Mouse (Mus musculus): ENCODE data around the gene Aff4. TPM values are rescaled to one million over a fixed set of nuclear protein-coding genes. Genes with fewer than 3 reads are reported as not detected.

Gene Aff4
- polyA plus RNA-seq, 1 experiment: 18.7 TPM

DNA sequence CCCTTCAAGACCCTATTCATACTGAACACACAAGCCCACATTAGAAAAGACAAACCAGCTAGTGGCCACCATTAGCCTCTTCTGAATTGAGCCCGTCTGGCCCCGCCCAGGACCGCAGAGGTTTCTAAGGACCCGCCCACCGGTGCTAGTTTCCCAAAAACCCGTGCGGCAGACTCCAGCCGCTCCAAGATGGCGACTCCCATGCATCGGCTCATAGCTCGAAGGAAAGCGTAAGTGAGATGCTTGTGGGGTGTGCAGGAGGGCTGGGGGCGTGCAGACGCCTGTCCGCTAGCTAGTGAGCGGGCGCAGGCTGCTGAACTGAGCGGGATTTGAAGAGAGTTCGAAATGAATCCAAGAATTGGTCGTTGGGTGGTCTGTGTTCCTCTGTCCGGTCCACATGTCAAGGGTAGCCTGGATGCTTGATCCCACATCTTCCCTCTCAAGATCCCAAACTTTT, 26.1 kb upstream of the Aff4 start, which contains the start of gene Zcchc10:
Gene Zcchc10, plus strand, starts transcription at position 168 of the 457 bp plus-strand sequence.
- peak; percentile 40 for TF ChIP-seq POLR2A (IDR thresholded peaks at IDR 0.05; ENCODE audit: low read depth, low read length)
- TF ChIP-seq CTCF (conservative IDR thresholded peaks at IDR 0.05; ENCODE audit: insufficient read depth, insufficient read length, low read depth, low read length): no peak
- Histone ChIP-seq H3K36me3 (ENCODE audit: control insufficient read depth, insufficient read depth, low read length) (no peaks in the 10 kb centered on the region), H3K4me1 (ENCODE audit: control insufficient read depth, insufficient read depth, low read length) (no peaks in the 10 kb centered on the region), H3K27me3 (replicated peaks; ENCODE audit: control insufficient read depth, insufficient read depth, low read length) (no peaks in the 10 kb centered on the region), H3K4me3 (ENCODE audit: insufficient read depth, low read depth, low read length) (peak within 1 kb of the TSS; percentile 99), H3K27ac (ENCODE audit: insufficient read depth, low read depth, low read length) (0 out of 2 replicates have a peak within 1 kb of the TSS, but pooled peaks have one; percentile 42)
- DNase-seq: peak; percentile 94
- WGBS: under 1% methylated on average over 21 of the region's 21 CpGs

DNA sequence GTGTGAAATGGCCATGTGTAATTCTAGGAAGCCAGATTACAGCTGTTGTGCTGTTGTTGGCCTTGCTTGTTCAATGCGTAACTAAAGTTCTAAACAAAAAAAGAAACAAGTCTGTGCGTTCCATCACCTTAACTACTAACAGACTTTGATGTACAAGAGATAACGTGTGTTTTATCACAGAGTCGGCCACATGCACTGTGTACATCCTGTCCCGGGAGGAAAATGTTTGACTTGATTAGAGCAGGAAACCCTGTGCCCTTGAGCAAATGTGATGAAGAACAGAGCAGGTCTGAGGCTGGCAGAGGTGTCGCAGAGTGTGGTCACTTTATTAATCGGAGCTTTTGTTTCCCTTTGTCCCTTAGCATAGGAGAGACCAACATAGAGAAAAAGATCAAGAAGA, 20.3 kb upstream of the Aff4 start:
- Histone ChIP-seq H3K36me3 (ENCODE audit: control insufficient read depth, insufficient read depth, low read length) (no peaks in the 10 kb centered on the region; the same call in 1 of the 2 replicates), H3K4me1 (ENCODE audit: control insufficient read depth, insufficient read depth, low read length) (no peaks in the 10 kb centered on the region), H3K27ac (ENCODE audit: insufficient read depth, low read depth, low read length) (no peak overlapping the region), H3K27me3 (replicated peaks; ENCODE audit: control insufficient read depth, insufficient read depth, low read length) (no peaks in the 10 kb centered on the region), H3K4me3 (ENCODE audit: insufficient read depth, low read depth, low read length) (no peak overlapping the region)
- 80% methylated on average over 7 of the region's 7 CpGs for WGBS
- DNase-seq: no peak
- TF ChIP-seq POLR2A (IDR thresholded peaks at IDR 0.05; ENCODE audit: low read depth, low read length): no peak
- no peak for TF ChIP-seq CTCF (conservative IDR thresholded peaks at IDR 0.05; ENCODE audit: insufficient read depth, insufficient read length, low read depth, low read length)

DNA sequence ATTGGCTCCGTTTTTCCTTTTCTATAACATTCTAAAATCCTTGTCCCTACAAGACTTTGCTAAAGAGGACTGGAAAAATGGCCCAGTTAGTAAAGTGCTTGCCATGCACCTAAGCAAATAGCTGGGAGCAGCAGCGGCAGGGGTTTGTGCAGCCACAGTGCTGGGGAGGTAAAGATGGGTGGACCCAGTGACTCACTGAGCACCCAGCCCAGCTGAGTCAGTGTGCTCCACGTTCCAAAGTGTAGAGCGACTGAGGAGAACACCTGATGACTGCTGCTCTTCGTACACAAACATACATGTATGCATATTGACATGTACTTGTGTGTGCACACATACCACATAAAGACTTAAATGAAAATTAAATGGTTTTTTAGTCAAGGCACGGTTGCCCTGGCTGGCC, 19.5 kb upstream of the Aff4 start:
- no peak for DNase-seq
- Histone ChIP-seq H3K36me3 (ENCODE audit: control insufficient read depth, insufficient read depth, low read length) (no peaks in the 10 kb centered on the region; the same call in 1 of the 2 replicates), H3K27me3 (replicated peaks; ENCODE audit: control insufficient read depth, insufficient read depth, low read length) (no peaks in the 10 kb centered on the region), H3K4me1 (ENCODE audit: control insufficient read depth, insufficient read depth, low read length) (no peaks in the 10 kb centered on the region), H3K27ac (ENCODE audit: insufficient read depth, low read depth, low read length) (no peak overlapping the region), H3K4me3 (ENCODE audit: insufficient read depth, low read depth, low read length) (no peak overlapping the region)
- 97% methylated on average over 6 of the region's 6 CpGs for WGBS
- no peak for TF ChIP-seq POLR2A (IDR thresholded peaks at IDR 0.05; ENCODE audit: low read depth, low read length)
- TF ChIP-seq CTCF (conservative IDR thresholded peaks at IDR 0.05; ENCODE audit: insufficient read depth, insufficient read length, low read depth, low read length): no peak

DNA sequence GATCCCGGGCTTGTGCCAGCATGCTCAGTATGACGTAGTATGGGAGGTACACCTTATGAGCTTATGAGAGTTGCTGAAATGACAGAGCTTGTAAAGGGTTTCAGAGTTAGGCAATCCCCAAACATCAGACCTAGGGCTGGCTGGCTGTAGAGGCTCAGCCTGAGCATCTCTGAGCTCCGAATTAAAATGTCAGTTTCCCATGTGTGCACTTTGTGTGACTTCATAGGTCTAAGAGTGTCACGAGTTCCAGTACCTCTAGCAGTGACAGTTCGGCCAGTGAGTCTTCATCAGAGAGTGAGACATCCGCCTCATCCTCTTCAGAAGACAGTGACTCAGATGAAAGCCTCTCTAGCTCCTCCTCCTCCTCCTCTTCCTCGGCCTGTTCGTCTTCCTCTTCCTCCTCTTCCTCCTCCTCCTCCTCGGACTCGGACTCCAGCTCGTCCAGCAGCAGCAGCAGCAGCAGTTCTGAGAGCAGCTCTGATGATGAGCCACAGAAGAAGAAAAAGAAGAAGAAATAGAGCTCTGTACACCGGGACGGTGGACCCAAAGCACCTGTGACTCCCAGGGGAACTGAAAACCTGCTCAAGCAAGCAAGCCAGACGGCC, 18.5 kb upstream of the Aff4 start:
- DNase-seq: no peak
- Histone ChIP-seq H3K27me3 (replicated peaks; ENCODE audit: control insufficient read depth, insufficient read depth, low read length) (no peaks in the 10 kb centered on the region), H3K27ac (ENCODE audit: insufficient read depth, low read depth, low read length) (no peak overlapping the region), H3K4me1 (ENCODE audit: control insufficient read depth, insufficient read depth, low read length) (no peaks in the 10 kb centered on the region), H3K4me3 (ENCODE audit: insufficient read depth, low read depth, low read length) (no peak overlapping the region), H3K36me3 (ENCODE audit: control insufficient read depth, insufficient read depth, low read length) (no peaks in the 10 kb centered on the region; the same call in 1 of the 2 replicates)
- 88% methylated on average over 14 of the region's 14 CpGs for WGBS
- TF ChIP-seq CTCF (conservative IDR thresholded peaks at IDR 0.05; ENCODE audit: insufficient read depth, insufficient read length, low read depth, low read length) (no peak), POLR2A (IDR thresholded peaks at IDR 0.05; ENCODE audit: low read depth, low read length) (no peak)

DNA sequence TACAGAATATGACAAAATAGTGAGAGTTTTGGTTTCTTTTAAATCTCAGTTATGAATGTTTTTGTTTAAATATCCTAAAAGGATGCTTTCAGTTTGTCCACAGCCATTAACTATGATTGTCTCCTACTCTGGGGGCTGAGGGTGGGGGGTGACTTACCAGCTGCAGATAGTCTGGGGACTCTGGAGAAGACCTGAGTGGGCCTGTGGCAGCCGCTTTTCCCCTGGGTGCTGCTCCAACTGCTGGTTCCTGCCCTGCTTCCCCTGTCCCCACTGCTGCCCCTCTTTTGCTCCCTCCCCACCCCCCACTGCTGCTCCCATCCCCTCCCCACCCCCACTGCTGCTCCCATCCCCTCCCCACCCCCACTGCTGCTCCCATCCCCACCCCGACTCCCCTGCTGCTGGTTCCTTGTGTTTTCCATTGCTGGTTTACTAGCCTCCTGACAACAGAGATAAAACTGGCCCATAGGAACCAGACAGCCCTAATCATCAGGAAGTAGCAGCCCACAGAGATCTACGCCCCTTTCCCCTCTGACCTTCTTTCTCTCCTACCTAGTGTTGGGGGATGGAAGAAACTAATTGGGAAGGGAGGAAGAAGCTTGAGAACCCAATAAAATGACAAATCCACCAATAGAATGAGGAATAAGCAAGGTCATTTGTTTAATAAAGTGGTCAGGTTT, 15.0 kb upstream of the Aff4 start:
- DNase-seq: no peak
- no peak overlapping the region for H3K4me3 ChIP-seq (ENCODE audit: insufficient read depth, low read depth, low read length)

DNA sequence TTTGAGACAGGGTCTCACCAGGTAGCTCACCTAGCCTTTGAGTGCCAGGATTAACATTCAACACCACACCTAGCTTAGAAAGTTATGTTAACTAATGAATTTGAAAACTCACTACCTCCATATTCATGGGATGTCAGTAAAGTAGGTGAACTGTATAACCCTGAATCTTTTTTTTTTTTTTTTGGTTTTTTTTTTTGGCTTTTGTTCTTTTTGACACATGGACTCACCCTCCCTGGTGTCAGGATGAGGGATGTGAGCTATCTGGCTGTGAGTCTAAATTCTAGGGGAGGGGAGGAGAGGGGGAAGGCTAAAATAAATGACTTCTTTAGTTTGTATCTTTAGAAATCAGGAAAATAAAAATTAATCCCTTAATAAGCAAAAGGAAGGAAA, 14.5 kb upstream of the Aff4 start:
- Histone ChIP-seq H3K36me3 (ENCODE audit: control insufficient read depth, insufficient read depth, low read length) (no peaks in the 10 kb centered on the region; the same call in 1 of the 2 replicates), H3K4me3 (ENCODE audit: insufficient read depth, low read depth, low read length) (no peak overlapping the region), H3K27ac (ENCODE audit: insufficient read depth, low read depth, low read length) (no peak overlapping the region), H3K27me3 (replicated peaks; ENCODE audit: control insufficient read depth, insufficient read depth, low read length) (no peaks in the 10 kb centered on the region), H3K4me1 (ENCODE audit: control insufficient read depth, insufficient read depth, low read length) (no peaks in the 10 kb centered on the region)
- TF ChIP-seq CTCF (conservative IDR thresholded peaks at IDR 0.05; ENCODE audit: insufficient read depth, insufficient read length, low read depth, low read length): no peak
- TF ChIP-seq POLR2A (IDR thresholded peaks at IDR 0.05; ENCODE audit: low read depth, low read length): no peak
- no peak for DNase-seq

More for the DNA sequence above, 15.0 kb upstream of the Aff4 start:
- Histone ChIP-seq H3K27ac (ENCODE audit: insufficient read depth, low read depth, low read length) (no peak overlapping the region), H3K27me3 (replicated peaks; ENCODE audit: control insufficient read depth, insufficient read depth, low read length) (no peaks in the 10 kb centered on the region), H3K4me1 (ENCODE audit: control insufficient read depth, insufficient read depth, low read length) (no peaks in the 10 kb centered on the region), H3K36me3 (ENCODE audit: control insufficient read depth, insufficient read depth, low read length) (no peaks in the 10 kb centered on the region; the same call in 1 of the 2 replicates)
- WGBS: 82% methylated on average over 3 of the region's 3 CpGs
- no peak for TF ChIP-seq POLR2A (IDR thresholded peaks at IDR 0.05; ENCODE audit: low read depth, low read length)
- no peak for TF ChIP-seq CTCF (conservative IDR thresholded peaks at IDR 0.05; ENCODE audit: insufficient read depth, insufficient read length, low read depth, low read length)

DNA sequence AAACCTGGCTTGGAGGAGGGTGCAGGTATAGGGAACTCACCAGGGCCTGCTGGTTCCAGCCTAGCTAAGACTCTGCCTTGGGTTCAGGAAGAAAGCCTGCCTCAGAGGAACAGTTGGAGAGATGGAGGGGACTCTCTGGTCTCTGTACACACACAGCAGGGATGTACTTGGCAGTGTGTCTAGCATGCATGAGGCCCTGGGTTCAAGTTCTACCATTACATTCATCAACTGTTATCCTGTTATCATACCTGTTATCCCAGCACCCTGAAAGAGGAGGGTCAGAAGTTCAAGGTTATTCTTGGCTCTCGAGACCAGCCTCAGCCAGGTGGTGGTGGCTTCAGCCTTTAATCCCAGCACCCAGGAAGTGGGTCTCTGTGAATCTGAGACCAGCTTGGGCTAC, 13.7 kb upstream of the Aff4 start:
- H3K4me1 ChIP-seq (ENCODE audit: control insufficient read depth, insufficient read depth, low read length): no peaks in the 10 kb centered on the region
- 83% methylated on average over 1 of the region's 1 CpGs for whole genome bisulfite sequencing
- H3K4me3 ChIP-seq (ENCODE audit: insufficient read depth, low read depth, low read length): no peak overlapping the region
- H3K27me3 ChIP-seq (replicated peaks; ENCODE audit: control insufficient read depth, insufficient read depth, low read length): no peaks in the 10 kb centered on the region
- no peaks in the 10 kb centered on the region; the same call in 1 of the 2 replicates for H3K36me3 ChIP-seq (ENCODE audit: control insufficient read depth, insufficient read depth, low read length)
- TF ChIP-seq POLR2A (IDR thresholded peaks at IDR 0.05; ENCODE audit: low read depth, low read length) (no peak), CTCF (conservative IDR thresholded peaks at IDR 0.05; ENCODE audit: insufficient read depth, insufficient read length, low read depth, low read length) (no peak)
- no peak overlapping the region for H3K27ac ChIP-seq (ENCODE audit: insufficient read depth, low read depth, low read length)
- no peak for DNase-seq

Data from kidney, adult 2 months (tissue).